Mouse (Mus musculus): Measurements from ENCODE around the gene Pdlim7.

The Pdlim7 gene

GRCm38 (mm10) chr13:55486029-55486794, 27.3 kb downstream of the Pdlim7 start:
- peak; percentile 52 for DNase-seq (ENCODE audit: low read depth, low spot score)

GRCm38 (mm10) chr13:55484520-55485088, 28.9 kb downstream of the Pdlim7 start:
- no peak for DNase-seq (ENCODE audit: low read depth, low spot score)

GRCm38 (mm10) chr13:55483593-55483992, 29.9 kb downstream of the Pdlim7 start:
- no peak for DNase-seq (ENCODE audit: low read depth, low spot score)

- DNase-seq (ENCODE audit: low read depth, low spot score): peak; percentile 37
These were observed 30.4 kb downstream of the Pdlim7 start for GRCm38 (mm10) chr13:55483071-55483470.

GRCm38 (mm10) chr13:55482542-55482941, 30.9 kb downstream of the Pdlim7 start:
- peak; percentile 89 for DNase-seq (ENCODE audit: low read depth, low spot score)

GRCm38 (mm10) chr13:55479929-55480328, 33.5 kb downstream of the Pdlim7 start:
- no peak for DNase-seq (ENCODE audit: low read depth, low spot score)

GRCm38 (mm10) chr13:55479008-55479407, 34.5 kb downstream of the Pdlim7 start:
- no peak for DNase-seq (ENCODE audit: low read depth, low spot score)

- DNase-seq (ENCODE audit: low read depth, low spot score): no peak
These were observed 35.4 kb downstream of the Pdlim7 start for GRCm38 (mm10) chr13:55478036-55478435.

GRCm38 (mm10) chr13:55477492-55477891, 36.0 kb downstream of the Pdlim7 start:
- DNase-seq (ENCODE audit: low read depth, low spot score): no peak

- no peak for DNase-seq (ENCODE audit: low read depth, low spot score)
These were observed 37.2 kb downstream of the Pdlim7 start for GRCm38 (mm10) chr13:55476256-55476655.

GRCm38 (mm10) chr13:55475750-55476149, 37.7 kb downstream of the Pdlim7 start:
- DNase-seq (ENCODE audit: low read depth, low spot score): peak; percentile 71

GRCm38 (mm10) chr13:55474621-55475069, 38.8 kb downstream of the Pdlim7 start:
- peak; percentile 36 for DNase-seq (ENCODE audit: low read depth, low spot score)

GRCm38 (mm10) chr13:55473961-55474360, 39.5 kb downstream of the Pdlim7 start:
- no peak for DNase-seq (ENCODE audit: low read depth, low spot score)

- no peak for DNase-seq (ENCODE audit: low read depth, low spot score)
These were observed 40.2 kb downstream of the Pdlim7 start for GRCm38 (mm10) chr13:55473076-55473831.

- peak; percentile 39 for DNase-seq (ENCODE audit: low read depth, low spot score)
These were observed 41.1 kb downstream of the Pdlim7 start for GRCm38 (mm10) chr13:55472132-55473022.

- peak; percentile 38 for DNase-seq (ENCODE audit: low read depth, low spot score)
These were observed 41.7 kb downstream of the Pdlim7 start for GRCm38 (mm10) chr13:55471819-55472131.

- peak; percentile 72 for DNase-seq (ENCODE audit: low read depth, low spot score)
These were observed 42.2 kb downstream of the Pdlim7 start for GRCm38 (mm10) chr13:55471156-55471818.

- no peak for DNase-seq (ENCODE audit: low read depth, low spot score)
These were observed 43.1 kb downstream of the Pdlim7 start for GRCm38 (mm10) chr13:55470372-55470771.

GRCm38 (mm10) chr13:55468851-55469560, 44.5 kb downstream of the Pdlim7 start:
- peak; percentile 63 for DNase-seq (ENCODE audit: low read depth, low spot score)

- no peak for DNase-seq (ENCODE audit: low read depth, low spot score)
These were observed 47.5 kb downstream of the Pdlim7 start for GRCm38 (mm10) chr13:55465830-55466440.

Measured in 3T3-L1 (cell line).